Mouse (Mus musculus) large intestine, adult 2 months (tissue): ENCODE data around the gene Baiap3. TPM values are rescaled to one million over a fixed set of nuclear protein-coding genes. Genes with fewer than 3 reads are reported as not detected.
"Not testable (repeated sequence)": the region's sequence is repeated elsewhere in the genome, so short reads cannot be mapped to it uniquely, and the experiment has no call there.

Experiments used
- DNase-seq: peaks from one replicate; pipeline ENCODE4 v3.0.0-alpha.2; 2012; ENCODE audit warnings: low read depth, low spot score
- WGBS: fragments of 180-500 bp; shearing (Covaris S2); methylation state at CpG from one replicate; pipeline ENCODE4 v1.1.7; 2018; 5-methylcytosine and 5-hydroxymethylcytosine counted together
- polyA plus RNA-seq: library from polyadenylated mRNA; depleted of rRNA; stranded (reverse); fragments of >200 nt; gene quantifications from 2 replicates; pipeline ENCODE4 v1.2.3, GENCODE M21; 2012

Baiap3 gene
- polyA plus RNA-seq, 1 experiment: 7.8 TPM

DNA sequence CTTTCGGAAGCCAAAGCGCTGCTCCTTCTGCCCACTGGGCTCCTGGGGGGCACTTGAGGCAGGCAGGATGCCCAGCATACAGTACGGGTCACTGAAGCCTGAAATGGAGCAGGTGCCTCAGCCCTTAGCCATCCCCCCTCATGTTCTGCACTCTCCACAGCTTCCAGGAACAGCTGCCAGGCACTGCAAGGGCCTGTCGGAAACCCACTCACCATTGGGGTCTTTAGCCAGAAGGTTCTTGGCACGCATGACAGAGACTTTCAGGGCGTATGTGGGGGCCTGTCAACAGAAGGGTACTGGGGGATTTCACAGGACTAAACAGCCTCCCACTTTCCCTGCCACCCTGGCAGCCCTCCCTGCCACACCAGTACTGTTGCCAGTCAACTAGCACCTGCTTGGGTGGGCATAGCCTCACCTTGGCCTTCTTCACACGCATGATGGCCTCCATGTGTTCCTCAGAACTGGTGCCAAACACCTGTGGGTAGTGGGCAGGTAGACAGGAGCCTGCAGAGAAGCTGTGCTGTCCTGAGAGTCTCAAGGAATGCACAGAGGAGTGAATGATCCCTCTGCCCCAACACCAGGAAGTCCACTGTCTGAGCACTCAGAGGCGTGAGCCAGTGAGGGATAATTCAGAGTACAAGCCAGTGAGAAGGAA, 5.9 kb downstream of the Baiap3 start:
- no peak for DNase-seq
- 64% methylated on average over 8 of the region's 8 CpGs for WGBS

DNA sequence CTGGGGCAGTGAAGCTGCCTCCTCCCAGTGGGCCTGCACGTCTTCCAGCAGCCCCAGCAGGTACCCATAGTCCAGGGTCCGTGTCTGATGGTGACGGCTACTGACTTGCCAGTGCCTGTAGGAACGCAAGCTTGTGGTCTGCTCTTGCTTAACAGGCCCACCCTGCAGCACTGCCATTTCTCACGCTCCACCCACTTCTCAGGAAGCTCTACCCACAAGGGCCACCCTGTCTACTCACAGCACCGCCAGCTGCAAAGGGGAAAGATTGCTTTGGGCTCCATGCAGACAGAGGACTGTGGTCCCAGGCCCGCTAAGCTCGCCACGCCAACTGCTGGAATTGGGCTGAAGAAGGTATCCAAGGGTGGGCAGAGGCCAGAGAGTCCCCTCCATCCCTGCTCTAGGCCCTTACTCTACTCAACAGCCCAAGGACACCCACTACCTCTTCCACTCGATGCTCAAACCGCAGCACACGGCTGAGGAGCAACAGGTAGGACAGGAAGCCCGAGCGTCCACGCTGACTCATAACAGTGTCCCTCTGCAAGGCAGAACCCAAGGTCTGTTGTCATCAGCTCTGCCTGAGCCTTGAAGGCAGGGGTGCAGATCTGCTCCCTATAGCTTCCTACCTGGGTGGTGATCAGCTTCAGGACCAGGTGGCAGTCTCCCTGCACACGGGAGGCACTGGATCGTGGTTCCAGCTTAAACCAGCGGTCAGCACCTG, 8.0 kb downstream of the Baiap3 start:
- WGBS: 65% methylated on average over 18 of the region's 18 CpGs
- DNase-seq: no peak

DNA sequence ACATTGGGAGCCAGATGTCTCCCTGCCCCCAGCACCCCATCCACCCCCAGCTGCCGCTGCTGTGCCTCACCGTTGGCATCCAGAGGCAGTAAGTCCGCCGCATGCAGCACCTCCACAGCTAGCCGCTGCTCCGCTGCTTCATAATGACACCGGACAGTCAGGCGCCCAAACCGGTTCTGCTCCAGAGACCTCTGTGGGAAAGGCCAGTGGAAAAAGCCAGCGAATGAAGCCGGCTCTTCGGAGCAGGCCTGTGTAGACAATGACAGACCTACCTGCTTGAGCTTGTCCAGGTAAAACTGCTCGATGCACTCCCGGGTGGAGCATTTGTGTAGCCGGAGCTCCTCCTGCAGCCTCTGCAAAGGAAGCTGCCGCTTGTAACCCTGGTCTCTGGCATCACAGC, 11.9 kb downstream of the Baiap3 start:
- 66% methylated on average over 16 of the region's 16 CpGs for WGBS

DNA sequence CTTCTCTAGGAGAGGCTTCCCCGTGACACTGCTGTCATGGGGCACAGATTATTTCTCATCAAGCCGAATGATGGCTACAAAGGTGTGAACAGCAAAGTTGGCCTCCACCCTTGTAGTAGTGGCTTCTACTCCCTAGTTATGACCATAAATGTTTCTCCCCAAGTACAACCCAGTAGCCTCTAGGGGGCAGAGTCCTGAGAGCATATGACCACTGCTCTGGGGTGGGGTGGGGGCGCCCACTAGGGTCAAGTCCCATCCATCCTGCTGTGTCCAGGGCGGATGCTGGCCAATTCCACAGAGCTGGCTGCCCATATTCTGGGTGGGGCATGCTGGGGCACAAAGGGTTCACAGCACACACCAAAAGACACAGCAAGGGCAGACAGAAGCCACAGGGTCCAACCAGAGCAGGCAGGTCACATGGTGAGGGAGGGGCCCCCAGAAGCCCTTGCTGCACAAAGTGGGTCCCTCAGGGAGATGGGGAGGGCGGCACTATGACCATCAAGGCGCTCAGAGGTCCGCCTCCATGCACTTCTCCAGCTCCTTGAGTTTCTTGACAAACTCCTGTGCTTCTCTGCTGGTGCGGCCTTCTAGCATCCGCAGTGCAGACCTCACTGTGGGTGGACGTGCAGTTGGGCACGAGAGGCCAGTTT, 12.9 kb downstream of the Baiap3 start:
- no peak for DNase-seq
- 84% methylated on average over 11 of the region's 11 CpGs for WGBS

More for the DNA sequence above, 11.9 kb downstream of the Baiap3 start:
- DNase-seq: no peak

DNA sequence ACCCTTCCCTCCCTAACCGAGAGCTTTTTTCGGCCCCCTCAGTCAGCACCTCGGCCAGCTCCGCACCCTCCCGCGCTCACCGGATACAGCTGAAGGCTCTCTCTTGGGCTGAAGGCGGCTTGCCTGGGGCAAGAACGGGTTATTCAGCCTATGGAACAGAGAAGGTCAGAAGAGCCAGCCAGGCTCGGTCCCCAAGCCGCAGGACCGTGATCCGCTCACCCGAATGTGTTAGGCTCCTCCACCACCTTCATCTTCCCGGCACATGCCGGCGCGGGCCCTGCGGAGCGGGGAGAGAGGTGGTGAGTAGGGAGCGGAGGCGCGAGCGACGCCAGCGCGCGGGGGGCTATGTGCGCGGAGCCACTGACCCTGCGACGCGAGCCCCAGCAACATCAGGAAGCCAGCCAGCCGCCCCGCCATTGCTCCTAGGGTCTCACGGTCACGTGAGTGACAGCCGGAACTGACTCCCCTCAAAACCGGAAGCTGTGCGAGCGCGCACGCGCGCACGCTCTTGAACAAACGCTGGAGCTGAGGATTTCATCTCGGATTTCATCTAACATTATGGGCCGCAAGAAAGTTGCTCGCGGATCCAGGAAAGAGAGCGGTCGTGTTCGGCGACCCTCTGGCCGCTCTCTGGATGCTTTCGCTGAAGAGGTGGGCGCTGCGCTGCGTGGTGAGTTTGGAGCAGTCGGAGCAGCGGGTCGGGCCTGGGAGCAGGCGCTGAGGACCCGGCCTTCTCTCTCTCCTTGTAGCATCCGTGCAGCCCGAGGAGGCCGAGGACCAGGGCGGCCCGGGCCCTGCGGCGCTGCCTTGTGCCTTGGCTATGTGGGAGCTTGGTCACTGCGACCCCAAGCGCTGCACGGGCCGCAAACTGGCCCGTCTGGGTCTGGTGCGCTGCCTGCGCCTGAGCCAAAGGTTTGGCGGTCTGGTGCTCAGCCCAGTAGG, 16.2 kb downstream of the Baiap3 start, which contains the start of the genes Gnptg and Tsr3:
TSS of gene Gnptg (minus strand) at position 430 of the 942 bp plus-strand sequence.
TSS of gene Tsr3 (plus strand) at position 476 of the 942 bp plus-strand sequence.
- DNase-seq: peak; percentile 55
- under 1% methylated on average over 80 of the region's 80 CpGs for WGBS

DNA sequence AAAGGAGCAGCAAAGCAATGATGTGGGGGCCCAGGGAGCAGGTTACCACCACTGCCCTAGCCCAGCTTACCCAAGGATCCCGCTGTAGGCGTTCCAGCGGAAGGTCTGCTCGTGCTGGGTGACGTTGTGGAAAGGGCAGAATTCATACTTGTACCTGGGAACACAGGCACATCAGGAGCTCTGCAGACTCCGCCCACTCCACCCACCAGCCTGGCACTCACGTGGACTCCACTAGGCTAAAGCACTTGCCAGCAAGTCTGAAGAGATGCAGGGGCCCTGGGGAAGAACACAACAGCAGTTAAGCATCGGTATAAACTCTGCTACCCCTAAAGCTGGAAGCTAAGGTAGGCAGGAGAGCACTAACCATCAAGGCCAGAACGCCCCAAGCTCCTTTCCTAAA, 20.5 kb downstream of the Baiap3 start:
- 86% methylated on average over 9 of the region's 9 CpGs for WGBS
- DNase-seq: no peak

DNA sequence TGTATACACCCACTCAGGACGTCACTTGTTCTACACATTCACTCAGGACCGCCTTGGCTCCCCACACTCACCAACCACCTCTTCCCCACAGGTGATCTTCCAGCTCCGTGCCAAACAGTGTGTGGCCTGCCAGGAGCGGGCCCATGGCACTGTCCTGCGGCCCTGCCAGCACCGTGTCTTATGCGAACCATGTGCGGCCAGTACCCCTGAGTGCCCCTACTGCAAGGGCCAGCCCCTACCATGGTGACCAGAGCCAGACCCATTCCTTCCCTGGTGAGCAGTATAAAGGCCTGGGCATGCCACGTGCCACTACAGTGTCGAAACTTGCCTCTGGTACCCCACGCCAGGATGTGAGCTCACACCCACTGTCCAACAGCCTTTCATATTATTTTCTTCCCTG, 24.5 kb downstream of the Baiap3 start:
- DNase-seq: not testable (repeated sequence)
- 91% methylated on average over 8 of the region's 11 CpGs for WGBS

DNA sequence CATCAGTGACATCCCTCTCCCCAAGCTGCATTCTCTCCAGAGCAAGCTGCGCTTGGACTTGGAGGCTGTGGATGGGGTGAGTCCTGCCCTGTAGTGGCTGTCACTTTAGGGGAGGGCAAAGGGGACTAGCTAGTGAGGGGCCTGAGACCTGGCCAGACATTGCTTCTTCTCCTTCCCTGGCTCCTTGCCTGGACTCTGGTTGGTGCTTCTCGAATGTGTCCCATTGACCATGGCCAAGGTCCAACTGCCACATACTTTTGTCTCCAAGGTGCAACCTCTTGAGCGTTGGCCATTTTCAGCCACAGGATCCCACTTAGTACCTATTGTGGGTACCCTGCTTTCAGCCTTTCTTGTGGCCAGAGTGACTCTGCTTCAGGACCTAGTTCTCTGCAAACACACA, 25.5 kb downstream of the Baiap3 start:
- DNase-seq: no peak
- 81% methylated on average over 3 of the region's 3 CpGs for WGBS

DNA sequence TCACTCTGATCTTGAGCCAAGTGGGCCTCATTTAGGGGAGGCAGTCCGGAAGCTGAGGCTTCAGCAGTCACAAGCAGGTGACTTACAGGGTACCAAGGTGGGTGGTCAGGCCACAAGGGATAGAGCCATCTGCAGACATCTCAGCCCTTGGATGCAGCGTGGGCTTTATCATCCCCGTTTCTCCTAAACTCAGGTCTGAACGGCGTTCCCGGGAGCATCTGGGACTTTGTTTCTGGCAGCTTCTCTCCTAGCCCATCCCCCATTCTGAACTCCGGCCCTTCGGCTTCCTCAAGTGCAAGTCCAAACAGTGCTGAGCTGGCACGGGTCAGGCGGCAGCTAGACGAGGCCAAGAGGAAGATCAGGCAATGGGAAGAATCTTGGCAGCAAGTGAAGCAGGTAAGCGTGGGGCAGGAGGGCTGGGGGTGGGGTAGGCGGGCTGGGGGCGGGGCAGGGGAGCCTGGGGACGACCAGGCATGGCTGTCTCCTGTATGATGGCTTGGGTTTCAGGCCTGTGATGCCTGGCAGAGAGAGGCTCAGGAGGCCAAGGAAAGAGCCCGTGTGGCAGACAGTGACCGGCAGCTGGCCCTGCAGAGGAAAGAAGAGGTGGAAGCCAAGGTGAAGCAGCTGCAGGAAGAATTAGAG, 26.0 kb downstream of the Baiap3 start:
- 70% methylated on average over 17 of the region's 17 CpGs for WGBS
- DNase-seq: not testable (repeated sequence)

DNA sequence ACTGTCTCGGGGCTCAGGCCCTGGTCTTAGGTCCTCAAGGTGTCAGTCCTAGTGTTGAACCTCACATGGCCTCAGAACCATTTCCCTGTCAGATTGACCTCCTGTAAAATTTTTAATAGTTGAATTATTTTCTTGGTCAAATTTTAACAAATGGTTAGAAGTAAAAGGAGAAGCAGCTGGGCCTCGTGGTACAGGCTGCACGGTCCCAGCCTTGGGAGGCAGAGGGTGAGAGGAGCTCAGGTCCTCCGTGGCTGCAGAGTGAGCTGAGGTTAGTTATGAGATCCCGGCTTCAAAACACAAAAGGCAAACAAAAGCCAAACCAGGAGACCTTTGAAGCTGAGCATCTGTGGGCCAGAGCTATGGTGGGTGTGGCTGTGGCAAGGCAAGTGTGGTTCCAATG, 28.2 kb downstream of the Baiap3 start:
- no peak for DNase-seq

DNA sequence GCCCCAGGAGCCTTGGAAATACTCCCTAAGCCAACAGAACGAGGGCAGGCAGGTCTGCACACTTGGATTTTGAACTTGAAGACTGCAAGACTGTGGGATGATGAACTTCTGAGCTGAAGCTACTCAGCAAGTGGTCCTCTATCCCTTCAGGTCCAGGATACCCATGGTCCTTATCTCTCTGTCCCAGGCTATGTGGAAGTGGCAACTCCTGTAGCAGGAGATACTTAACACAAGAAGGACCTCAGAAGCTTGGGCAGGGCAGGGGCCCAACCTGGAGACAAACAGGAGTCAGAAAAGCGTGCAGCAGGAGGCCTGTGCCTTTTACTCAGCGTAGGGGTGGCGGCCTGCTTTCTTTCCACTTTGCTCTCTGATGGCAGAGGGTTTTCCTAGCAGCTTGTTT, 30.5 kb downstream of the Baiap3 start:
- DNase-seq: no peak
- 88% methylated on average over 4 of the region's 4 CpGs for WGBS

More for the DNA sequence above, 28.2 kb downstream of the Baiap3 start:
- WGBS: 70% methylated on average over 5 of the region's 5 CpGs

DNA sequence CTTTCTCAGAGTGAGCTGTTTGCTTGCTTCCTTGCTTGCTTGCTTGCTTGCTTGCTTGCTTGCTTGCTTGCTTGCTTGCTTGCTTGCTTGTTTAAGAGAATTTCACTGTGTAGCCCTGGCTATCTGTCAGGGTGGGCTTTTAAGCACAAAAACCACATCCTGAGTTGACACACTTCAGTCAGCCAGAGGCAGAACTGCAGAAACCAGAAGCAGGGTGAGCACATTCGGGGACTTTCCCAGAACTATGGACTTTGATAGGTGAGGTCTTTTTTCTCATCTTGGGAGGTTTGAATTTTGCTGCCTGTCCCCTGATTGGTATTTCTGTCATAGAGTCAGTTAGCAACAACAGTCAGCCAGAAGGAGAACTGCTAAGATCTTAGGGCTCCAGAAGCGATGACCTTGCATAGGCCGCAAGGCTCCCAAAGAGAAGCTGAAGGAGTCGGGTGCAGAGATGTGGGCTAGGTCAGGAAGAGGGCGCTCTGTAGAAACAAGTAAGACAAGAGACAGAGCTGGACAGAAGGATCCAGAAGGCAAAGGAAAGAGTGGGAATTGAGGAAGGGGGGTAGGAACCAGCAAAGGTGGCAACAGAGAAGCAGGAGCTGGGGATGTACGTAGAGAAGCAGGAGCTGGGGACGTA, 31.5 kb downstream of the Baiap3 start:
- no peak for DNase-seq

DNA sequence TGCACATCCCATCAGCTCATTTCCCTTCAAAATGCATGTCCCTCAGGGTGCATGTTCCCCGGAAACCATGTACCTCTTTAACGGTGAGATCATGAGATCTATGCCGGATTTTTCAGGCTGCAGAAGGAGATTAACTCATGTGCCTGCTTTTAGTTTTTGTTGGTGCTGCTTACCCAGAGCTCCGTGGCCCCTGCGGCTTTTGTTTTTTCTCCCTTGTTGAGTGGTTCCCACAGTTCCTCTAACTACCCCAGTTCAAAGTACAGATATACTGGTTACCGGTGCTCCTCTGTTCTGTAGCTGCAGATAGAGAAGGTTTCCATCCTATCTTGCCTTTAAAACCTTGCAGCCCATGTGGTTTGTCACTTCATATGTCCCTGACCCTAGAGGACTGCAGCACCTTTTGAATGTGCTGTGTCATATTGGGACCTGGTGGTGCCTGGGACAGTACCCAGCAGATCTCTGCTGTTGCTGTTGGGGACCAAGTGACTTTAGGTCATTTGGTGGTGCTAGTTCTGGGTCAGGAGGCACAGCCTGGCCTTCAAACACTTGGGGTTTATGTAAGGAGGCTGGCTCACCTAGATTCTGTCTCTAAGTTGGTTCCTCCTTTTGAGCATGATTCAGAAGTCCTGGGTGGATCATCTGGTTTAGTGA, 33.1 kb downstream of the Baiap3 start:
- DNase-seq: no peak
- 45% methylated on average over 6 of the region's 6 CpGs for WGBS

More for the DNA sequence above, 31.5 kb downstream of the Baiap3 start:
- 87% methylated on average over 7 of the region's 7 CpGs for WGBS

DNA sequence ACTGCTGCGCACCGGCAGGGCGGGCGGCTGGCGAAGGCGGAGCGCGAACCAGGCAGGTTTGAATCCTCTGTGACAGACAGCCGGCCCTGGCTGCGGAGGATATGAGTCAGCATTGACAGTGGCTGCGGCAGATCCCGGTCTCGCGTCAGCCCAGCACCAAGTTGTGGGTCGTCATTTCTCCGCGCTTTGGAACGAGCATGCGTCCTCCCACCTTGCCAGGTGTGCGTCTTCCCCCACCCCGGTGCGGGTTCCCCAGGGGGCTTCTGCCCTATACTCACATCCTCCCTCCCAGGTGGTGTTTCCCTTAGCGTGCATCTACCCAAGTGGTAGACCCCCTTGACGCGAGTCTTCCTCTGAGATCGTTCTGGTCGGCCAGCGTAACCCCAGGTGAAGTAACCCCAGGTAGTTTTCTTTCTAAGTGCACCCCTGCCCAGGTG, 33.6 kb downstream of the Baiap3 start:
- 13% methylated on average over 14 of the region's 28 CpGs for WGBS
- DNase-seq: not testable (repeated sequence)

DNA sequence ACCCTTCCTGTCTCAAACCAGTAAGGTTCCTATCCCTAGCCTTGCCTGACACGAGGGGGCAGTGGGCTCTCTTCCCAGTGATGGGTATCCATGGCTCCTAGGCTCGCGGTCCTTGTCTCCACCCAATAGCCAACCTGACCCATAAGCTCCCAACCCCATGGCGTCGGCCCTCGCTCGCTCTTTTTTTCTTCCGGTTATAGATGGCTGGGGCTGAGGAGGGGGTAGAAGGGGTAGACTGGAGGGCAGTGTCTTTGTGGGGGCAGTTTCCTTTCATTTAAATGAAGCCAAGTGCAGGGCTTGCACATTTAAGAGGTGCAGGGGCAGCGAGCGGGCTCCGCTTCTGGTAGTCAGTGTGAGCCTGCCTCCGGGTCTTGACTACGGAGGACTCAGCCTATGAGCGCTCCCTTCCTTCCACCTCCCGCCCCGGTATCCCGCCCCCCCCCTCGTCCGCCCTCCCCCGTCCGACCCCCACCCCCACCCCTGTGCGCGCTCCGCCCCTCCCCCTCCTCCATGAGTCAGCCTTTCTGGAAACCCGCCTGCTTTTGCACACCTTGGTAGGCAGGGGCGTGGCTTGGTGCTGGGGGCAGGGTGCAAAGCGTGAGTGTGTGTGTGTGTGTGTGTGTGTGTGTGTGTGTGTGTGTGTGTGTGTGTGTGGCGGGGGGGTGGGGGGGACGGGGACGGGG, 34.2 kb downstream of the Baiap3 start:
- WGBS: 7% methylated on average over 17 of the region's 30 CpGs
- peak; percentile 19 for DNase-seq

DNA sequence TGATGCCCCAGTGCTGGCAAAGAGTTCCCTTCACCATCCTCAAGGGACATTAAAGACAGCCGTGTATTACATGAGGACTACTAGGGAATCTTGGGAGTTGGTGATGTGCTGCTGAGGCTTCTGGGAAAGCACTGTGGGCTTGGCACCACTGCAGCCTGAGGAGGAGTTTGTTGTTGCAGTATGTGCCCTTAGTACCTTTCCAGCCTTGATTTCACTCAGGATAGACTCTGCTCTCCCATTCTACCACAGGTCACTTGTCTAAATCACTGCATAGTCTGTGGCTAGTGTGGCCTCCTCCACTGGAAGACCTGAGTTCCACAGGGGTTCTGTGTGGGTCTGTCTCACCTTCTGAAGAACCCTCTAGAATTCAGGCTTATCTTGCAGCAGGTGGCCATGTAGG, 35.4 kb downstream of the Baiap3 start:
- 73% methylated on average over 1 of the region's 1 CpGs for WGBS

DNA sequence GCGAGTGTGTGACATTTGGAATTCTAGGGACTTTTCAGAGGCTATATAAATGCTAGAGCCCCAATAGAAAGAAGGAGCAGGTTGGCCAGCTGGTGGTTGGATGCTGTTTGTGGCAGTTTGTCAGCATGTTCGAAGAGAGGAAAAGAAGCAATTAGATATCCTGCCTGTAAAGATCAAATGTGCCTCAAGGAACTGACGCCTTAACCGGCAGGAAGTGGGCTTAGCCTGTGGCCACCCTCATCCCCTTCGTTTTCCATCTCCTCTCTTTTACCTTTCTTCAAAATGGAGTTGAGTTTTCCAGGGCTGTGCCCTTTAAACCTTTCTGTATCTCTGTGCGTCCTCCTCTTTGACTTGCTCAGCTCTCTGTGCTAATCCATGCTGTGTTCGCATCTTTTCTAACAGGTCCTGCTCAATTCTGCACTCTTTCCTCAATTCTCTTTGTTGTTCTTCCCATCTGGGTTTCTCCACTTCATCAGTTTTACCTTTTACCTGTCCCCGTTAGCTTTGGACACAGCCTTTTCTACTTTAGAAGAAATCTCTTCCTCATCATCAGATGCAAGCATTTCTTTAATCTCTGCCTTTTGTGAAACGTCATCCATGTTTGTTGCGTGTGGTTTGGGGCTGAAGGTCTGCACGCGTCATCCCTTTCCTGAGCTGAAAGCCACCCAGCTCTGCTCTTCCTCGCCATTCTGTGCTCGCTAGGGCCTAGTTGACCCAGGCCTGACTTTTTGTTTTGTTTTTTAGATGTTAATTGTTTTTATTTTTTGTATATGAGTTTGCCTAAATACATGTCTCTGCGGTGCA, 36.5 kb downstream of the Baiap3 start:
- WGBS: 90% methylated on average over 15 of the region's 15 CpGs

More for the DNA sequence above, 35.4 kb downstream of the Baiap3 start:
- no peak for DNase-seq

More for the DNA sequence above, 36.5 kb downstream of the Baiap3 start:
- no peak for DNase-seq
